Mouse (Mus musculus) layer of hippocampus, postnatal 14 days (tissue): ENCODE measurements at regions not wholly inside any gene's neighbourhood (a gene's known extent, or its start where the extent isn't known, plus 50 kb on each side); places are given as distances from the start of the nearest gene placed in this dataset.
"Not testable (repeated sequence)": the region's sequence is repeated elsewhere in the genome, so short reads cannot be mapped to it uniquely, and the experiment has no call there.

ENCODE experiments used
- DNase-seq, 2 experiments: peaks; one replicate each; pipeline ENCODE4 v3.0.0; 2021 to 2022; ENCODE audit warnings: low spot score in 2 of 2, mixed read lengths in 1 of 2

- no peak for DNase-seq
Measured at GRCm38 (mm10) chr13:32465041-32465682, 126.6 kb upstream of the Gmds start.

GRCm38 (mm10) chr13:32454419-32455146 is 116.0 kb upstream of the Gmds start:
- no peak for DNase-seq

DNA sequence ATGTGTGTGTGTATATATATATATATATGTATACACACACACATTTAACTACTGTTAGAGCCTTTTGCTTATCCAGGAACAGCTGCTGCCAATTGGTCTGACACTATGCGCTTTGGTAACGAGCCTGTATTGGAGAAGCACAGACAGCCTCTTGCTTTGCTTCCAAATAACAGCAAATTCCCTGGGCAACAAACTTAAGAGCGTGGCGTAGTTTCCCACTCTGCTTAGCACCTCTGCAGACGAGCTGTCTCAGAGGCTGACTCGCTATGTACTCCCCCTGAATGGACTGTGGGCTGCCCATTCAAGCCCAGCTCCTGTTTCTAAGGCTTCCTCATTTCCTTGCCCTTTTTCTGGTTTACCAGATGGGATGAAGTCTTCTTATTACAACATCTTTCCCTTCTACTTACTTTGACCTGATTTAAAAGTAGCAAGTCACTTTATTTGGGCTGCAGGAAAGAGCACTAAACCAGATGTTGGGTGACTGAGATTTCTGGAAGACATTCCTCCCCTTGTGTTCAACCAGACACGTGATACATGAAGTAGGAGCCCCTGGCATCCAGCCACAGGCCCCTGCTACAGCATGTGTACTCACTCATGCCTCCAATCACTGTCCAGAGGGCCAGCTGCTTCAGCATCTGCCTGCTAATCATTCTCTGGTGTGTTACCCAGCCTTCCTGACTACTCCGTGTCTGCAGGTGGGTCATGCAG is 111.3 kb upstream of the Gmds start:
- DNase-seq = peak in 1 of 2 experiments; percentile 4

DNA sequence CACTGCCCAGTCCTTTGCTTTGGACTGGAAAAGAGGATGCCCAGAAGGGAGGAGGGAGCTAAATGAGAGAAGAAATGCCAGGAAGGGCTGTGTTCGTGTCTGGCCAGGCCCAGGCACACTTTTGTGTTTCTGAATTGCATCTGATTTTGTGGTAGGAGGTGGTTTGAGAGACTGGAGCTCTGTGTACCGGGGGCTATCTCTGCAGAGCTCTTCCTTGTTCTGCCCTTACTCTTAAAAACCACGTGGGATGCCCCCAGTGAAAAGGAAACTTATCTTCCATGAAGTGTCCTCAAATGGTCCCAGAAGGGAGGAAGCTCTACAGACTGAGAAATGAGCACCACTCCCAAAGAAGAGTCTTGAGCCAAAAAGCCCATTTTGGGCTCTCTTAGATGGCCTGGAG is 106.0 kb upstream of the Gmds start:
- no peak for DNase-seq

DNA sequence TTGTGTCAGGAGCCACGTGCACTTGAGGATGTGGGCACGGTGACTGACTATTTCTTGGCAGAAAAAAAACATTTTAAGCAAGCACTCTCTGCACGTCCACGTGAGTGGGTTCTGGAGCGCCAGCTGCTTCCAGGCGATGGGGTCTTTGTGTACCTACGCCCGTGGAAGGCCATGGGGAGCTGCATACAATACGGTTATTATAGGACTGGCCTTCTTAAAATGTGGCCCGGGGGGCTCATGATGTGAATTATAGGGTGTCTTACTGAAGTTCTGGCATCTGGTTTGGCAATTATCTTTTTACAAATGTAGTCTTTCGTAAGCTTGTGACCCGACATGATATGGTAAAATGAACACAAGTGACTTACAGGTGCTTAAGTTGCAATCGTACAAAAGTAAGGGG is 103.5 kb upstream of the Gmds start:
- no peak for DNase-seq

- no peak for DNase-seq
Measured at GRCm38 (mm10) chr13:32435136-32435535, 96.6 kb upstream of the Gmds start.

DNA sequence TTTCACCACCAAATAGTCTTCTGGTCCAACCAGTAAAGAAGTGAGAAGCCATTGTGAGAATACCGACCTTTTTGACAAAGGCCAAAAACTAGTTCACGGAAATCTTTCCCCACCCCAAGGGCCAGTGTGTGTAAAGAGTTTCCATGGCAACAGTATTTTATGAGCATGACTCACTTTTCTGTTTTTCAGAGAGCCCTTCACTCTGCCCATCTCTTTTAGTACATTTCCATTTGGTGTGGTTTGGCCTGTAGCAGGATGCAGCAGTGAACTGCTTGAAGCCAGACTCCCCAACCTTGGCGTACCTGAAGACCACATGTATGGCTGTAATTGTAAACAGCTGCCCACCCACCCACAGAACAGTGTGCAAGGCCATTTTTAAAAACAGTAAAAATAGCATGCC is 89.9 kb upstream of the Gmds start:
- no peak for DNase-seq

GRCm38 (mm10) chr13:32426906-32427305 is 88.4 kb upstream of the Gmds start:
- DNase-seq = no peak

GRCm38 (mm10) chr13:32426199-32426598 is 87.7 kb upstream of the Gmds start:
- peak in 1 of 2 experiments; percentile 22 for DNase-seq

DNA sequence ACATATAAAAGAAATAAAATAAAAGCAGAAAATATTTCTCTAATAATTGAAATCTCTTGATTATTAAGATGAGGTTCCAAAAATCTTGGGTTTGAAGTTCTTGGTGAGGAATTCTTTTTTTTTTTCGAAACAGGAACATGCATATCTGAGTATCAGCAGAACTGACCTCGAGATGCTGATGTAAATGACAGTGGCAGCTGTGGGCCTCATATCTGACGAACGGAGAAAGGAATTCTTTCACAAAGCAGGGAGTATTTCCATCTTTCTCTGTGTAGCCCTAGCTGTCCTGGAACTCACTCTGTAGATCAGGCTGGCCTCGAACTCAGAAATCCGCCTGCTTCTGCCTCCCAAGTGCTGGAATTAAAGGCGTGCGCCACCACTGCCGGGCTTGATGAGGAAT is 86.0 kb upstream of the Gmds start:
- not testable (repeated sequence) for DNase-seq

- no peak for DNase-seq
Measured at GRCm38 (mm10) chr13:32422485-32422884, 83.9 kb upstream of the Gmds start.

GRCm38 (mm10) chr13:32419326-32419725 is 80.8 kb upstream of the Gmds start:
- DNase-seq = no peak

DNA sequence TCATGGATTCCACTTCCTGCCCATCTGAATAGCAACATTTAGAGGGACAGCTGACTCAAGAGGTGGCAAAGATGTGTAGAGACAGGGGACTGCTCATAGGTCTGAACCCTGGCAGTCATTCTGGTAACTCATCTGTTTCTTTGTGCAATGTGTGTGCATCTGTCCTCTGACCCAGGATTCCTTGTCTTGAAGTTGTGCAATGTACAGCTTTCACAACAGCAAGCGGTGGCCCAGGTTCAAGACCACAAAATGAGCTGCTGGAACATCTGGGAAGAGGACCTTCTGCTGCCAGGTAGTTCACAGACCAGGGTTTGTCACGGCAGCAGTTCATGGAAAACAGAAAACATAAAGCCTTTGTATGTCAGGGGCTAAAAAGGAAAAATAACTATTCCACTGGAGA is 80.1 kb upstream of the Gmds start:
- DNase-seq = no peak

DNA sequence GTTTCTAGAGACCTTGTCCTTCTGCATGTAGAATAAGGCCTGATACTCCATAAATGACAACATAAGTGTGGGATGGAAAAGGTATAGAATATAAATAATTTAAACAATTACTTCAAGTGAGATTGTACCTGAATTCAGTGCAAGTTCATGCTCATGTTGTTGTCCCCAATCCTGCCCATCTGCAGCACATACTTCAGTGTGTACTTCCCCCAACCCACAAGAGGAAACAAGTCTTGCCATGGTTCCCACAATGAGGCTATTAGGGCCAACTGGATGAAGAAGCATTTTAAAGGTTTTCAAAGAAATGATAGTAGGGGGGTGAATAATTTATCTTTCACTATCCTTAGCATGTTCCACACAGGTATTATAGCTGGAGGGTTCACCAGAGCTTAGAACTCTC is 79.4 kb upstream of the Gmds start:
- no peak for DNase-seq

- peak; percentile 58 to 72 for DNase-seq
Measured at GRCm38 (mm10) chr13:32411287-32411935, 72.9 kb upstream of the Gmds start.

DNA sequence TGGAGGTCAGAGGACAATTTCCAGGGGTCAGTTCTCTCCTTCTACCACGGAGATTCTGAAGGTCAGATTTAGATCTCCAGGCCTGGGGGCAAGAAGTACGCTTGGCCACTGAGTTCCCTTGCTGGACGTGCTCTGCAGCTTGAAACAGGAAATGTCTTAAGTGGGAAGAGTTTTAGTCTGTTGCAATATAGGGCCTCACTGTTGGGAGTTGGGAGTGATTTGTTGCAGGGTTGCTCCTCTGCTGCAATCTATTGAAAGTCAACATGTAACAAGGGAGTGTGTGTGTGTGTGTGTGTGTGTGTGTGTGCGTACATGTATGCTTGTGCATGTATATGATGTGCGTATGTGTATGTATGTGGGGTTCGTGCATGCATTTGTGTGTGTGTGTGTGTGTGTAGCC is 71.5 kb upstream of the Gmds start:
- no peak for DNase-seq

DNA sequence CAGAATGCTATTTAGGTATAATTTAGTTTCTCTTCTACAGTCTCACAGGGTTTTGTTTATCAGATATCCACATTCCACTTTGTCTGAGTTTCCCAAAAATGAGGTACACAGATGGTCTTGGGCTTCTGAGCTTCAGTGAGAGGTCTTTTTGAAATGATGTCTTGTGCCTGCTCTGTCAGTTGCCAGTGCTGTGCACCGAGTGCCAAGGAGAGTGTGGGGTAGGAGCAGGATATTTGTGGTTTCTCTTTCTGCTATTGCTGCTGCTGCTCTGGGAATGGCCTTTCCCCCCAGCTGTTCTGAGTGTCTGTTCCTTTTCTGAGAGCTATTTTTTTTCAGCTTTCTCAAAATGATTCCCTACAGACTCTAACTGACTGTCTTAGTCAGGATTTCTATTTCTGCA is 60.1 kb upstream of the Gmds start:
- DNase-seq = no peak
